Mouse (Mus musculus) heart, adult 11 months (tissue): ENCODE measurements at regions not wholly inside any gene's neighbourhood (a gene's known extent, or its start where the extent isn't known, plus 50 kb on each side); places are given as distances from the start of the nearest gene placed in this dataset.

ENCODE experiments used
- DNase-seq: peaks from one replicate; pipeline ENCODE4 v3.0.0; 2022

GRCm38 (mm10) chr13:90733265-90733664, 171.9 kb downstream of the Atp6ap1l start:
- no peak for DNase-seq

- DNase-seq: peak; percentile 93
These were observed 176.1 kb downstream of the Atp6ap1l start for GRCm38 (mm10) chr13:90729078-90729477.

GRCm38 (mm10) chr13:90727816-90728215, 177.3 kb downstream of the Atp6ap1l start:
- no peak for DNase-seq

- DNase-seq: peak; percentile 88
These were observed 179.9 kb downstream of the Atp6ap1l start for GRCm38 (mm10) chr13:90725053-90725827.

GRCm38 (mm10) chr13:90724598-90724997, 180.6 kb downstream of the Atp6ap1l start:
- DNase-seq: no peak

- no peak for DNase-seq
These were observed 181.6 kb downstream of the Atp6ap1l start for GRCm38 (mm10) chr13:90723533-90723898.

- DNase-seq: no peak
These were observed 182.3 kb downstream of the Atp6ap1l start for GRCm38 (mm10) chr13:90722599-90723532.

- DNase-seq: no peak
These were observed 220.8 kb downstream of the Atp6ap1l start for GRCm38 (mm10) chr13:90684324-90684723.

- no peak for DNase-seq
These were observed 225.8 kb downstream of the Atp6ap1l start for GRCm38 (mm10) chr13:90679162-90680010.

- DNase-seq: no peak
These were observed 231.3 kb downstream of the Atp6ap1l start for GRCm38 (mm10) chr13:90673823-90674222.

GRCm38 (mm10) chr13:90673079-90673478, 232.1 kb downstream of the Atp6ap1l start:
- DNase-seq: no peak

GRCm38 (mm10) chr13:90661567-90662141, 243.5 kb downstream of the Atp6ap1l start:
- no peak for DNase-seq

- no peak for DNase-seq
These were observed 244.2 kb downstream of the Atp6ap1l start for GRCm38 (mm10) chr13:90660950-90661349.

GRCm38 (mm10) chr13:90659087-90659486, 246.1 kb downstream of the Atp6ap1l start:
- no peak for DNase-seq

GRCm38 (mm10) chr13:90646356-90646755, 258.8 kb downstream of the Atp6ap1l start:
- no peak for DNase-seq

GRCm38 (mm10) chr13:90644216-90644615, 260.9 kb downstream of the Atp6ap1l start:
- no peak for DNase-seq

- DNase-seq: no peak
These were observed 261.5 kb downstream of the Atp6ap1l start for GRCm38 (mm10) chr13:90643575-90644215.

GRCm38 (mm10) chr13:90643109-90643508, 262.0 kb downstream of the Atp6ap1l start:
- DNase-seq: no peak

- no peak for DNase-seq
These were observed 262.8 kb downstream of the Atp6ap1l start for GRCm38 (mm10) chr13:90642206-90642823.
